Mouse (Mus musculus): Measurements from ENCODE around the gene Ctnna3. TPM values are rescaled to one million over a fixed set of nuclear protein-coding genes. Genes with fewer than 3 reads are reported as not detected.
A peak's percentile ranks its signal among the peaks of the same experiment; 100 is the strongest.
"Not testable (repeated sequence)": the region's sequence is repeated elsewhere in the genome, so short reads cannot be mapped to it uniquely, and the experiment has no call there.

The Ctnna3 gene
- total RNA-seq, 4 experiments from 2014 or later = 3.2 to 4.6 (median 4.0) TPM

- not testable (repeated sequence) for DNase-seq (ENCODE audit: low spot score in 2 of 2)
Measured at GRCm38 (mm10) chr10:64418396-64418795, 988.5 kb downstream of the Ctnna3 start.

DNA sequence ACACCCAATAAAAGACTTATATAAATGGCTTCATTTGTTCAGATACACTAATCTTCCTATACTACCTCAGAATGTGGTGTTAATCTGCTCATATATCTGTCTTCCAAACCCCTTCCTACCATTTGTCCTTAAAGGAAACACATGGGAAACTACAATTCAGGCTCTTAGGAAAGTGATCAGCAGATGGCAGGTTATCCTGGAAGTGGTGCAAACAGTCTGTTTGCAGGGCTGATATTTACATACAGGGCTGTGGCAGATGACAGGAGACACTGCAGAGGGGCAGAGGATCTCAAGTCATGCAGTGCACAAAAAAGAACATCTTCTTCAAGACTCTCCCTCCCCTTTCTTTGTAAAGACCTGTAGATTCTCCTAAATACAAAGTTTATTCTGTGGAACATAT lies 1008.8 kb downstream of the Ctnna3 start:
- DNase-seq (ENCODE audit: low spot score in 2 of 2) = no peak

- DNase-seq (ENCODE audit: low spot score in 2 of 2) = peak in 1 of 2 experiments; percentile 6
Measured at GRCm38 (mm10) chr10:64448624-64449023, 1018.7 kb downstream of the Ctnna3 start.

DNA sequence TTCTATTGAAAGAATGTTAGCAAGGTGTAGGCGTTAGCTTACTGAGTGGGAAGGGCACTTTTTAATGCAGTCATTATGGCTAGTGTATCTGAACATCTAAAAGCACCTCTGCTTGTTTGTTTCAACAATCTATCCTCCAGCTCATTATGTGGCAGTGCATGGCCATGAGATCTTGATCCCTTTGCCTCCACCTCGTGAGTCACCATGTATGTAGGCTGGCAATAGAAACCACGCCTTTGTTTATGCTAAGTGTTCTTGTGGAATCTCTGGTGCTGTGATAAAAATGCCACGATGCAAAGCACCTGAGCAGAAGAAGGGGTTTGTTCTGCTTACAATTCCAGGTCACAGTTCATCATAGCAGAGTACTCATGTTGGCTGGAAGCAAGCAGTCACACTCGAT lies 1053.4 kb downstream of the Ctnna3 start:
- no peak for DNase-seq (ENCODE audit: low spot score in 2 of 2)

DNA sequence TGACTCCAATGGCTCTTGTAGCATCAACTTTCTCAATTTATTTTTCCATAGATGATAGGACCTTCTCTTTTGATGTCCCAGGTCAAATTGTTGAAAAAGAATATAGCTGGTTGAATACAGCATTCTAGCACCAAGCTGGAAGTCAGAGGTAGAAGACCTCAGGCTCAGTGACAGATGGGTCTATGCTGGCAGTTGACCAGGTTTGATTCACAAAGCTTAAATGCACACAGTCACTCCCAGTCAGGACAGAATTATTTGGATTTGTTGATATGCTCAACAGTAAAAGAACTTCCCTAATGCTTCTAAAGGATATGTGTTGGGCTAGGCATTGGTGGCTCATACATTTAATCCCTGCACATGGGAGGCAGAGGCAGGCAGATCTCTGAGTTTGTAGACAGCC lies 1059.6 kb downstream of the Ctnna3 start:
- no peak for DNase-seq (ENCODE audit: low spot score in 2 of 2)

GRCm38 (mm10) chr10:64543647-64544046 lies 1113.7 kb downstream of the Ctnna3 start:
- no peak for DNase-seq (ENCODE audit: low spot score in 2 of 2)

DNA sequence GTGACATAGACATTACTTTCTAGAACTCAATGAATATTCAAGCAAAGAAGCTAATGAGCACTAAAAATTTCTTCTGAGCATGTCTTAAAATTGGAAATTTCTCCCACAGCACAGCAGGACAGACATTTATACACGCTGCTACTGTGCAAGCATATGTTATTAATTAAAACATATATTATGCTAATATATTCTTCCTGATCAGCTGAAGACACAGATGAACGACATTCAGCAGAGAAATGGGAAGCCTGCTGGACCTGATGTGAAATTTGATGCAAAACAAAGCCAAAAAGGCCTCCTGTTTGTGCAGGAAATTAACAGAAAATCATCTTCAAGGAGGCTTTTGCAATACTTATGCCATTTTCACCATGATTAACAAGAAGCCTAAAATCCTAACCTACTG lies 1114.5 kb downstream of the Ctnna3 start:
- no peak for DNase-seq (ENCODE audit: low spot score in 2 of 2)

GRCm38 (mm10) chr10:64571311-64571710 lies 1141.4 kb downstream of the Ctnna3 start:
- DNase-seq (ENCODE audit: low spot score in 2 of 2) = no peak

- peak; percentile 4 to 73 for DNase-seq (ENCODE audit: low spot score in 2 of 2)
Measured at GRCm38 (mm10) chr10:64588116-64588515, 1158.2 kb downstream of the Ctnna3 start.

- DNase-seq (ENCODE audit: low spot score in 2 of 2) = no peak
Measured at GRCm38 (mm10) chr10:64636760-64637159, 1206.9 kb downstream of the Ctnna3 start.

DNA sequence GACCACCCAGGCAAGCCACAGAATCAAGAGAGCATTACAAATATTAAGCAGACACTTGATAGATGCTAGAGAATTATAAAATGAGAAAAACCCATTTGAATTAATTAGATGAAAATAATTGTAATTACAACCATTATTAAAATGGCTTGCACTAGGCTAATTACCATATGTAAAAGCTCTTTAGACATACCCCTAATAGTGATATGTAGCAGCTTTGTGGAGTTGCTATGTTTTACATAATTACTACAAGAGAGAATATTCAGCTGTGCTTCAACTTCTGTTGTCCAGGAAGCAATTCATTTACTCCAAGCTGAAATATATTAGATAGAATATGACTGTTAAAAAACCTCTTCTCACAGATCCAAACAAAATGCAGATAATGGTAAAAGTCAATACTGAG lies 1209.2 kb downstream of the Ctnna3 start:
- no peak for DNase-seq (ENCODE audit: low spot score in 2 of 2)

GRCm38 (mm10) chr10:64641093-64641492 lies 1211.2 kb downstream of the Ctnna3 start:
- no peak for DNase-seq (ENCODE audit: low spot score in 2 of 2)

DNA sequence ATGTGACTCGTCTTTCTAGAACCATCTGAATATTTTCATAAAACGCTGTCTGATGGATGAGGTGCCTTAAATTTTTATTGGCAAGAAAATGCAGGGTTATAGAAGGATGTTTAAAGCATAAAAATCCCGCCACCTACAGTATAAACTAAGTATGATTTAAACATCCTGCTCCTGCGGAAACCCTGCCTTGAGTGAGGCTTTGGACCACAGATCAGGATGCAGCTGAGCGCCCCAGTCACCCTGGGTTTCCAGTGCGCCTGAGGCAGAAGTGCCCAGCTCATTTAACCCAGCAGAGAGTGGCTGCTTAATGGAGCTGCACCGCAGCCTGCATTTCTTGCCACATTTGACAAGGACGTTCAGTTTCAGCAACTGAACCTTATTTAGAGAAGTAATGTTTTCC lies 1211.7 kb downstream of the Ctnna3 start:
- DNase-seq (ENCODE audit: low spot score in 2 of 2) = no peak

GRCm38 (mm10) chr10:64643976-64644375 lies 1214.1 kb downstream of the Ctnna3 start:
- DNase-seq (ENCODE audit: low spot score in 2 of 2) = no peak

DNA sequence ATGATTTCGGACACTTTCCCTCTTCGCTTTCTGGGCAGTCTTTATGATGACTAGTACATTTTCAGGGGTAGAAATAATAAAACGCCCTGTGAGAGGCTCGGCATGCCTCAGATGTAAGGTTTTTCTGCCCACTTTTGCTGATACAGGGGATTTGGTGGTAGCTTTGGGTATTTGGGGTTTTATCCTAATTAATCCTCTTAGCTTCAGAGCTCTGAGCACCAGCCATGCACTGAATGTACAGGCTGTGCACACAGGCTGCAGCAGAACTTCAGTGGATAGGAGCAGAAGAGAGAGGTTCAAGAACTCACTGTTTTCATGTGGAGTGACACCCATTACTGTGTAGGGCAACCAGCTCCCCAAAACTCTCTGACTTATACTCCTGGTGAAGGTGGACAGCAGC lies 1231.3 kb downstream of the Ctnna3 start:
- no peak for DNase-seq (ENCODE audit: low spot score in 2 of 2)

DNA sequence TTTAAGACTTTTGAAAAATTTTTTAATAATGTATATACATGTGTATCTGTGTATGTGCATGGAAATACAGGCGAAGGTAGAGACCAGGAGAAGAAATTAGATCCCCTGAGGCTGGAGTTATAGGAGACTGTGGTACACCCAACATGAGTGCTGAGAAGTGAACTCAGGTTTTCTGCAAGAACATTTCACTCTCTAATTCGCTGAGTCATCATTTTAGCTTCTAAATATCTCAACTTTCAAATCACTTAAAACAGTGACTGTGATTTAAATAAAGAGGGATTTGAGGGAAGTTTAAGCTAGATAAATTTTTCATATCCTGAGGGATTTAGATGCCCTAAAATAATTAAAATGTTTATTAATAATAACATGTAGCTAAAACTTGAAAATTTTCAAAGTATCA lies 1241.6 kb downstream of the Ctnna3 start:
- DNase-seq (ENCODE audit: low spot score in 2 of 2) = no peak

DNA sequence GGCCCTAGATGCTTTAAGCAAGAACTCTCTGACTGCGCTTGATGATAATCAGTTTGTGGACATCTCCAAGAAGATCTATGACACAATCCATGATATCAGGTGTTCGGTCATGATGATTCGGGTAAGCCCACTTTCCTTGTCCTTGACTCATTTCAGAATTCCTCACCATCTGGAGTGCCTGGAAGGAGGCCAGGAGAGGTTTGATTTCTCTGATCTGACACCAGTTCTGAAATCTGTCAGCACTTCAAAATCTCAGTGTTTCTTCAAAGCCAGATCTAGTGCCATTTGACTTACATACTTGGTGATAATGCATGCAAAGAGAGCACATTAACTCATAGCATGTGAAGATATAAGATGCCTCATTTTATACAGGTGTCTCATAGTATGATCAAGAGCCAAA lies 1245.9 kb downstream of the Ctnna3 start:
- no peak for DNase-seq (ENCODE audit: low spot score in 2 of 2)

GRCm38 (mm10) chr10:64710017-64710416 lies 1280.1 kb downstream of the Ctnna3 start:
- DNase-seq (ENCODE audit: low spot score in 2 of 2) = no peak

- no peak for DNase-seq (ENCODE audit: low spot score in 2 of 2)
Measured at GRCm38 (mm10) chr10:64718036-64718435, 1288.1 kb downstream of the Ctnna3 start.

- no peak for DNase-seq (ENCODE audit: low spot score in 2 of 2)
Measured at GRCm38 (mm10) chr10:64735692-64736091, 1305.8 kb downstream of the Ctnna3 start.

GRCm38 (mm10) chr10:64736616-64737015 lies 1306.7 kb downstream of the Ctnna3 start:
- DNase-seq (ENCODE audit: low spot score in 2 of 2) = no peak

GRCm38 (mm10) chr10:64741721-64742120 lies 1311.8 kb downstream of the Ctnna3 start:
- not testable (repeated sequence) for DNase-seq (ENCODE audit: low spot score in 2 of 2)

DNA sequence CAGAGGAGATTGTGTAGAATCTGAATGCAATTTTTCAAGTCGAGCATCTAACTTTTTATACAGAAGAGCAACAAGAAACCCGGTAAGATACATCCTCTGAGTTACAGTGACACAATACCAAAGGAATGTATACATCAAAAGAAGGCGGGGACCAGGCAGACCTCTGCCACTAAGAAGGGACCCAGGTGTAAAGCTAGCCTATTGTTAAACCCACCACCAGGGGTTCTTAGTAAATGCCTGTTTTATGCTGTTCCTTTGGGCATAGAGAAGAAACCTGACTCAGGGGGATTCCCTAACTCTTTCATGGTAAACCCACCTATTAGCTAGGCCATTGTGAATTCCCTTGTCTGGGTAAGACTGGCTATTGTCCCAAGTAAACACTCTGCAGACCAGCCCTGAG lies 1314.2 kb downstream of the Ctnna3 start:
- DNase-seq (ENCODE audit: low spot score in 2 of 2) = not testable (repeated sequence)

DNA sequence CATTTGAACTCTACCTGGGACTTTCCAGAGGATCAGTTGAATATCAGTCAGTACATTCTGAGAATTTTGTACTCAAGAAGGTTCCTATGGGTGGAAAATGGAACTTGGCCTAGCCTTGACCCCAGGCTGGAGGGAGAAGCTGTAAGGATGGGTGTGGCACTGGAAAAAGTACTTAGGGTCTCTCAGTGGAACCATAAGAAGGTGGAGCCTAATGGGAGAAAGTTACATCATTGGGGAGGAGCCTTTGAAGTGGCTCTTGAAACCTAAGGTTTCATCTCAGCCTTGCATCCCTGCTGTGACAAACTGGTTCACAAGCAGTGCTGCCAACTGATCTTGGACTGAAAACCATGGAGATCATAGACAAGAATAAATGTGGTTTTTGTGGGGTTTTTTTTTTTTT lies 1318.8 kb downstream of the Ctnna3 start:
- no peak for DNase-seq (ENCODE audit: low spot score in 2 of 2)

Data from left cerebral cortex, adult 8-10 months (tissue).